Mouse (Mus musculus) kidney, embryonic 15.5 days (tissue): ENCODE measurements at regions not wholly inside any gene's neighbourhood (a gene's known extent, or its start where the extent isn't known, plus 50 kb on each side); places are given as distances from the start of the nearest gene placed in this dataset.

Experiments
- ATAC-seq: fragments of 200-750 bp; cut with Nextera tagmentation; replicated peaks from 2 replicates; pipeline ENCODE4 v1.8.0; 2017; ENCODE audit warnings: moderate TSS enrichment; ENCODE audit not compliant: low FRiP score
- H3K27ac ChIP-seq: fragments of 300-500 bp; sonication (generic); 2 replicates; pipeline ENCODE4 v1.5.1; 2015; ENCODE audit warnings: mild to moderate bottlenecking, inconsistent platforms
- H3K27me3 ChIP-seq: fragments of 300-500 bp; sonication (generic); 2 replicates; pipeline ENCODE4 v1.6.1; 2015; ENCODE audit warnings: inconsistent platforms
- H3K36me3 ChIP-seq: fragments of 300-500 bp; sonication (generic); 2 replicates; pipeline ENCODE4 v1.6.1; 2015; ENCODE audit warnings: inconsistent platforms
- H3K4me1 ChIP-seq: fragments of 300-500 bp; sonication (generic); 2 replicates; pipeline ENCODE4 v1.6.1; 2015; ENCODE audit warnings: inconsistent platforms
- H3K4me2 ChIP-seq: fragments of 300-500 bp; sonication (generic); 2 replicates; pipeline ENCODE4 v1.6.1; 2015; ENCODE audit warnings: moderate library complexity, mild to moderate bottlenecking, inconsistent platforms
- H3K4me3 ChIP-seq: fragments of 300-500 bp; sonication (generic); replicated peaks from 2 replicates; pipeline ENCODE4 v1.5.1; 2015; ENCODE audit warnings: mild to moderate bottlenecking, inconsistent platforms
- H3K9ac ChIP-seq: fragments of 300-500 bp; sonication (generic); 2 replicates; pipeline ENCODE4 v1.6.1; 2015; ENCODE audit warnings: mild to moderate bottlenecking, inconsistent platforms
- H3K9me3 ChIP-seq: fragments of 300-500 bp; sonication (generic); replicated peaks from 2 replicates; pipeline ENCODE4 v1.6.1; 2016; ENCODE audit warnings: inconsistent platforms
- WGBS: fragments of 180-500 bp; shearing (Covaris S2); methylation state at CpG from one replicate; pipeline ENCODE4 v1.1.7; 2015; ENCODE audit warnings: mixed read lengths; 5-methylcytosine and 5-hydroxymethylcytosine counted together

GRCm38 (mm10) chr14:114843105-114843743 lies 248.8 kb upstream of the Gpc5 start:
- peak; percentile 61 for ATAC-seq
- 57% methylated on average over 6 of the region's 6 CpGs for WGBS
- Histone ChIP-seq H3K4me2 (no peak overlapping the region), H3K27ac (no peak overlapping the region), H3K4me1 (peaks cover 9% of the 10 kb centered on the region; the same call in 1 of the 2 replicates), H3K9me3 (no peaks in the 10 kb centered on the region), H3K4me3 (no peak overlapping the region), H3K9ac (no peak overlapping the region), H3K27me3 (no peaks in the 10 kb centered on the region), H3K36me3 (no peaks in the 10 kb centered on the region)

GRCm38 (mm10) chr14:114854324-114855054 lies 237.5 kb upstream of the Gpc5 start:
- peaks cover 32% of the 10 kb centered on the region for H3K4me1 ChIP-seq
- peak overlapping the region; percentile 37 for H3K4me2 ChIP-seq
- ATAC-seq = 0 out of 2 replicates have a peak, but pooled peaks have one; percentile 15

GRCm38 (mm10) chr14:114855055-114855740 lies 236.8 kb upstream of the Gpc5 start:
- 12% methylated on average over 12 of the region's 12 CpGs for WGBS
- Histone ChIP-seq H3K4me1 (peaks cover 32% of the 10 kb centered on the region), H3K4me2 (peak overlapping the region; percentile 37), H3K9ac (no peak overlapping the region), H3K27ac (peak overlapping the region; percentile 60), H3K9me3 (no peaks in the 10 kb centered on the region), H3K27me3 (no peaks in the 10 kb centered on the region), H3K36me3 (no peaks in the 10 kb centered on the region), H3K4me3 (no peak overlapping the region)
- ATAC-seq = peak; percentile 67

More at GRCm38 (mm10) chr14:114854324-114855054, 237.5 kb upstream of the Gpc5 start:
- Histone ChIP-seq H3K27me3 (no peaks in the 10 kb centered on the region), H3K9me3 (no peaks in the 10 kb centered on the region), H3K4me3 (no peak overlapping the region), H3K36me3 (no peaks in the 10 kb centered on the region), H3K27ac (peak overlapping the region; percentile 60), H3K9ac (no peak overlapping the region)
- 21% methylated on average over 9 of the region's 9 CpGs for WGBS

GRCm38 (mm10) chr14:114855746-114856145 lies 236.3 kb upstream of the Gpc5 start:
- peak overlapping the region; percentile 37 for H3K4me2 ChIP-seq
- H3K9ac ChIP-seq = no peak overlapping the region
- H3K36me3 ChIP-seq = no peaks in the 10 kb centered on the region
- 14% methylated on average over 3 of the region's 3 CpGs for whole genome bisulfite sequencing
- H3K9me3 ChIP-seq = no peaks in the 10 kb centered on the region
- no peaks in the 10 kb centered on the region for H3K27me3 ChIP-seq
- peak overlapping the region; percentile 60 for H3K27ac ChIP-seq
- H3K4me3 ChIP-seq = no peak overlapping the region
- no peak for ATAC-seq
- H3K4me1 ChIP-seq = peaks cover 32% of the 10 kb centered on the region

- Histone ChIP-seq H3K9me3 (no peaks in the 10 kb centered on the region), H3K4me1 (peaks cover 32% of the 10 kb centered on the region), H3K4me3 (no peak overlapping the region), H3K36me3 (no peaks in the 10 kb centered on the region), H3K27ac (peak overlapping the region; percentile 34), H3K4me2 (peak overlapping the region; percentile 37), H3K9ac (no peak overlapping the region), H3K27me3 (no peaks in the 10 kb centered on the region)
- ATAC-seq = peak; percentile 86
- WGBS = 19% methylated on average over 18 of the region's 18 CpGs
Measured at GRCm38 (mm10) chr14:114856243-114857031, 235.6 kb upstream of the Gpc5 start.

GRCm38 (mm10) chr14:114857171-114857570 lies 234.8 kb upstream of the Gpc5 start:
- no peak overlapping the region for H3K4me3 ChIP-seq
- H3K27me3 ChIP-seq = no peaks in the 10 kb centered on the region
- peak overlapping the region; percentile 34; the same call in 1 of the 2 replicates for H3K27ac ChIP-seq
- 0 out of 2 replicates have a peak overlapping the region, but pooled peaks have one; percentile 19 for H3K4me2 ChIP-seq
- H3K9ac ChIP-seq = no peak overlapping the region
- no peaks in the 10 kb centered on the region for H3K9me3 ChIP-seq
- no peaks in the 10 kb centered on the region for H3K36me3 ChIP-seq
- ATAC-seq = no peak
- H3K4me1 ChIP-seq = peaks cover 32% of the 10 kb centered on the region
- WGBS = 9% methylated on average over 4 of the region's 4 CpGs

GRCm38 (mm10) chr14:114857689-114858088 lies 234.3 kb upstream of the Gpc5 start:
- H3K27ac ChIP-seq = 0 out of 2 replicates have a peak overlapping the region, but pooled peaks have one; percentile 22
- WGBS = 7% methylated on average over 7 of the region's 7 CpGs
- peaks cover 32% of the 10 kb centered on the region for H3K4me1 ChIP-seq
- peak; percentile 47; the same call in 1 of the 2 replicates for ATAC-seq
- no peaks in the 10 kb centered on the region for H3K36me3 ChIP-seq
- peak overlapping the region; percentile 19 for H3K4me2 ChIP-seq
- H3K4me3 ChIP-seq = no peak overlapping the region
- H3K9ac ChIP-seq = no peak overlapping the region
- no peaks in the 10 kb centered on the region for H3K9me3 ChIP-seq
- no peaks in the 10 kb centered on the region for H3K27me3 ChIP-seq

GRCm38 (mm10) chr14:114863585-114863984 lies 228.4 kb upstream of the Gpc5 start:
- Histone ChIP-seq H3K27me3 (no peaks in the 10 kb centered on the region), H3K9ac (no peak overlapping the region), H3K27ac (no peak overlapping the region), H3K4me2 (no peak overlapping the region), H3K4me1 (0 out of 2 replicates have a peak, but pooled peaks cover 4% of the 10 kb centered on the region), H3K9me3 (no peaks in the 10 kb centered on the region), H3K4me3 (no peak overlapping the region), H3K36me3 (no peaks in the 10 kb centered on the region)
- 82% methylated on average over 4 of the region's 4 CpGs for WGBS
- no peak for ATAC-seq

- Histone ChIP-seq H3K4me1 (0 out of 2 replicates have a peak, but pooled peaks cover 4% of the 10 kb centered on the region), H3K4me3 (no peak overlapping the region), H3K27ac (no peak overlapping the region), H3K9me3 (no peaks in the 10 kb centered on the region), H3K4me2 (no peak overlapping the region), H3K36me3 (no peaks in the 10 kb centered on the region), H3K27me3 (no peaks in the 10 kb centered on the region), H3K9ac (no peak overlapping the region)
- 94% methylated on average over 5 of the region's 5 CpGs for WGBS
- no peak for ATAC-seq
Measured at GRCm38 (mm10) chr14:114864102-114864501, 227.9 kb upstream of the Gpc5 start.

GRCm38 (mm10) chr14:114869233-114869632 lies 222.8 kb upstream of the Gpc5 start:
- Histone ChIP-seq H3K9me3 (no peaks in the 10 kb centered on the region), H3K4me1 (0 out of 2 replicates have a peak, but pooled peaks cover 4% of the 10 kb centered on the region), H3K4me2 (no peak overlapping the region), H3K27ac (no peak overlapping the region), H3K27me3 (no peaks in the 10 kb centered on the region), H3K36me3 (no peaks in the 10 kb centered on the region), H3K4me3 (no peak overlapping the region), H3K9ac (no peak overlapping the region)
- no peak for ATAC-seq
- WGBS = 54% methylated on average over 5 of the region's 5 CpGs

GRCm38 (mm10) chr14:114875101-114875500 lies 216.9 kb upstream of the Gpc5 start:
- ATAC-seq = no peak
- Histone ChIP-seq H3K36me3 (no peaks in the 10 kb centered on the region), H3K27ac (0 out of 2 replicates have a peak overlapping the region, but pooled peaks have one; percentile 27)

More at GRCm38 (mm10) chr14:114875101-114875500, 216.9 kb upstream of the Gpc5 start:
- no peak overlapping the region for H3K4me3 ChIP-seq
- no peak overlapping the region for H3K9ac ChIP-seq
- H3K4me2 ChIP-seq = no peak overlapping the region
- no peaks in the 10 kb centered on the region for H3K9me3 ChIP-seq
- H3K4me1 ChIP-seq = peaks cover 5% of the 10 kb centered on the region; the same call in 1 of the 2 replicates
- no peaks in the 10 kb centered on the region for H3K27me3 ChIP-seq
- WGBS = 59% methylated on average over 3 of the region's 3 CpGs
